Mouse (Mus musculus) intestine, postnatal 0 days (tissue): ENCODE measurements at regions not wholly inside any gene's neighbourhood (a gene's known extent, or its start where the extent isn't known, plus 50 kb on each side); places are given as distances from the start of the nearest gene placed in this dataset.

ENCODE experiments used
- ATAC-seq: fragments of 200-750 bp; cut with Nextera tagmentation; 2 replicates; pipeline ENCODE4 v1.8.0; 2017; ENCODE audit warnings: mild to moderate bottlenecking, moderate TSS enrichment, moderate library complexity
- H3K27ac ChIP-seq: fragments of 300-500 bp; sonication (generic); 2 replicates; pipeline ENCODE4 v1.5.1; 2014; ENCODE audit warnings: mild to moderate bottlenecking, low read depth, low read length, moderate library complexity
- H3K27me3 ChIP-seq: fragments of 300-500 bp; sonication (generic); replicated peaks from 2 replicates; pipeline ENCODE4 v1.6.1; 2014; ENCODE audit warnings: low read length, mixed read lengths; ENCODE audit not compliant: control insufficient read depth, insufficient read depth
- H3K36me3 ChIP-seq: fragments of 300-500 bp; sonication (generic); 2 replicates; pipeline ENCODE4 v1.6.1; 2014; ENCODE audit warnings: mild to moderate bottlenecking, moderate library complexity; ENCODE audit not compliant: control insufficient read depth, insufficient read depth
- H3K4me1 ChIP-seq: fragments of 300-500 bp; sonication (generic); replicated peaks from 2 replicates; pipeline ENCODE4 v1.6.1; 2014; ENCODE audit warnings: antibody characterized with exemption, low read length, mixed read lengths; ENCODE audit not compliant: control insufficient read depth, insufficient read depth
- H3K4me2 ChIP-seq: fragments of 300-500 bp; sonication (generic); replicated peaks from 2 replicates; pipeline ENCODE4 v1.6.1; 2014; ENCODE audit warnings: low read depth, mild to moderate bottlenecking, moderate library complexity
- H3K4me3 ChIP-seq: fragments of 300-500 bp; sonication (generic); 2 replicates; pipeline ENCODE4 v1.5.1; 2014; ENCODE audit warnings: low read depth, low read length
- H3K9ac ChIP-seq: fragments of 300-500 bp; sonication (generic); 2 replicates; pipeline ENCODE4 v1.6.1; 2014; ENCODE audit warnings: mild to moderate bottlenecking, low read depth, low read length
- H3K9me3 ChIP-seq: fragments of 300-500 bp; sonication (generic); 2 replicates; pipeline ENCODE4 v1.6.1; 2016; ENCODE audit warnings: mixed run types; ENCODE audit not compliant: control insufficient read depth
- CTCF ChIP-seq: sonication (generic); IDR thresholded peaks from 2 replicates; pipeline ENCODE4 v1.5.1; 2016; ENCODE audit warnings: low read depth, mild to moderate bottlenecking, control low read depth, antibody characterized with exemption, moderate library complexity
- WGBS: fragments of 180-500 bp; shearing (Covaris S2); extraction: QIAGEN DNeasy Blood & Tissue Kit; methylation state at CpG from one replicate; pipeline ENCODE4 v1.1.7; 2014; 5-methylcytosine and 5-hydroxymethylcytosine counted together

GRCm38 (mm10) chr12:59563960-59564359 is 344.4 kb upstream of the Fbxo33 start:
- H3K4me3 ChIP-seq, result no peak overlapping the region
- no peak overlapping the region for H3K27ac ChIP-seq
- TF ChIP-seq CTCF, result no peak
- ATAC-seq, result no peak
- H3K36me3 ChIP-seq, result no peaks in the 10 kb centered on the region
- H3K4me1 ChIP-seq, result no peaks in the 10 kb centered on the region
- H3K27me3 ChIP-seq, result no peaks in the 10 kb centered on the region
- H3K9me3 ChIP-seq, result no peaks in the 10 kb centered on the region
- WGBS, result 78% methylated on average over 3 of the region's 3 CpGs
- H3K4me2 ChIP-seq, result no peak overlapping the region
- no peak overlapping the region for H3K9ac ChIP-seq

DNA sequence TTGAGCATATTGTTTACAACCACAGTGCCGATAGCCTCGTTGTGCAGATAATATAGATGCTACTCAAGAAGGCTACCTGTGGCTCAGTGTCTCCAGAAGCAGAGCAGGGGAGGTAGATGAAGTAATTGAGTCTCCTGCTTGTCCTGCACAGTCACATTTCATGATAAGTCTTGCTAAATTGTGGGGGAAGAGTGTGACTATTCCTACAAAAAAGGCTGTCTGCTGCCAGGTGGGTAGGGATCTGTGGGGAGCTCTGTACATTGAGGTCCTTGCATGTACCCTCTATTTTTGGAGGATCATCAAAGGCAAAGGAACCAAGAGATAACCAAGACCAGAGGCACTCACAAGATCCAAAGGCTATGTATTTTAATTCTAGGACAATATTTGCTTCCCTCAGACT is 320.3 kb upstream of the Fbxo33 start:
- TF ChIP-seq CTCF, result no peak
- no peaks in the 10 kb centered on the region for H3K36me3 ChIP-seq
- H3K9me3 ChIP-seq, result no peaks in the 10 kb centered on the region
- 74% methylated on average over 2 of the region's 2 CpGs for WGBS
- H3K4me3 ChIP-seq, result no peak overlapping the region
- H3K4me1 ChIP-seq, result no peaks in the 10 kb centered on the region
- H3K4me2 ChIP-seq, result no peak overlapping the region
- H3K27me3 ChIP-seq, result no peaks in the 10 kb centered on the region
- H3K27ac ChIP-seq, result no peak overlapping the region
- H3K9ac ChIP-seq, result no peak overlapping the region
- no peak for ATAC-seq

GRCm38 (mm10) chr12:59530521-59530920 is 311.0 kb upstream of the Fbxo33 start:
- Histone ChIP-seq H3K9ac (no peak overlapping the region), H3K27ac (no peak overlapping the region), H3K9me3 (no peaks in the 10 kb centered on the region), H3K27me3 (no peaks in the 10 kb centered on the region), H3K4me3 (no peak overlapping the region), H3K4me1 (no peaks in the 10 kb centered on the region), H3K4me2 (no peak overlapping the region), H3K36me3 (no peaks in the 10 kb centered on the region)
- TF ChIP-seq CTCF, result no peak
- no peak for ATAC-seq
- 76% methylated on average over 4 of the region's 4 CpGs for WGBS

DNA sequence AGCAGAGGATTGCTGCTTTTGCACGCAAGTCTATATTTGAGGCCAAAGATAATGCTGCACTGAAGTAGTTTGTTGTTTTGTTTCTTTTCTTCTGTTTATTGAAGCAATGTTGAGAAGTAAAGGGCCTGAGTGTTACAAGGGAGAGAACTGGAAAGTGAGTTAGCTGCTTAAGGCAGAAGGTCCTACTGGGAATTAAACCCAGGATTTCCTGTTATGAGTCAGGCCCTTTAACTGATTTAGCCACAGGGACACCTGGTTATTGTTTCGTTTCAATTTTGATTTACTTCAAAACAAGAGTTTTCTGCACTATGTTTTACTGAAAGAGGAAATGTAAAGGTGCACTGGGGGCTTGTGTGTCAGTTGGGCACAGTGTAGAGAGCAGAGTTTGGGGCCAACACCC is 303.8 kb upstream of the Fbxo33 start:
- TF ChIP-seq CTCF, result no peak
- Histone ChIP-seq H3K4me2 (no peak overlapping the region), H3K4me1 (no peaks in the 10 kb centered on the region), H3K4me3 (no peak overlapping the region), H3K36me3 (no peaks in the 10 kb centered on the region), H3K9me3 (no peaks in the 10 kb centered on the region), H3K27me3 (no peaks in the 10 kb centered on the region), H3K9ac (no peak overlapping the region), H3K27ac (no peak overlapping the region)
- 86% methylated on average over 2 of the region's 2 CpGs for WGBS
- ATAC-seq, result no peak

GRCm38 (mm10) chr12:59521946-59522345 is 302.4 kb upstream of the Fbxo33 start:
- H3K9ac ChIP-seq, result no peak overlapping the region
- WGBS, result 91% methylated on average over 3 of the region's 3 CpGs
- no peak for ATAC-seq

GRCm38 (mm10) chr12:59509857-59510256 is 290.3 kb upstream of the Fbxo33 start:
- Histone ChIP-seq H3K9ac (no peak overlapping the region), H3K4me1 (no peaks in the 10 kb centered on the region), H3K9me3 (no peaks in the 10 kb centered on the region), H3K4me3 (no peak overlapping the region), H3K27ac (no peak overlapping the region), H3K27me3 (no peaks in the 10 kb centered on the region), H3K36me3 (no peaks in the 10 kb centered on the region), H3K4me2 (no peak overlapping the region)
- TF ChIP-seq CTCF, result no peak
- 84% methylated on average over 4 of the region's 4 CpGs for WGBS
- no peak for ATAC-seq

More at GRCm38 (mm10) chr12:59521946-59522345, 302.4 kb upstream of the Fbxo33 start:
- H3K4me1 ChIP-seq, result no peaks in the 10 kb centered on the region
- no peak for TF ChIP-seq CTCF
- no peak overlapping the region for H3K4me3 ChIP-seq
- no peak overlapping the region for H3K27ac ChIP-seq
- no peaks in the 10 kb centered on the region for H3K9me3 ChIP-seq
- H3K4me2 ChIP-seq, result no peak overlapping the region
- no peaks in the 10 kb centered on the region for H3K36me3 ChIP-seq
- H3K27me3 ChIP-seq, result no peaks in the 10 kb centered on the region

- Histone ChIP-seq H3K36me3 (no peaks in the 10 kb centered on the region), H3K27me3 (no peaks in the 10 kb centered on the region), H3K4me1 (no peaks in the 10 kb centered on the region), H3K4me2 (no peak overlapping the region), H3K9ac (no peak overlapping the region), H3K9me3 (no peaks in the 10 kb centered on the region), H3K4me3 (no peak overlapping the region), H3K27ac (no peak overlapping the region)
- no peak for ATAC-seq
- 74% methylated on average over 2 of the region's 2 CpGs for WGBS
- no peak for TF ChIP-seq CTCF
Observed at GRCm38 (mm10) chr12:59509175-59509574, 289.6 kb upstream of the Fbxo33 start.
